Mouse (Mus musculus): Measurements from ENCODE around the gene Myh6.

Gene Myh6

DNA sequence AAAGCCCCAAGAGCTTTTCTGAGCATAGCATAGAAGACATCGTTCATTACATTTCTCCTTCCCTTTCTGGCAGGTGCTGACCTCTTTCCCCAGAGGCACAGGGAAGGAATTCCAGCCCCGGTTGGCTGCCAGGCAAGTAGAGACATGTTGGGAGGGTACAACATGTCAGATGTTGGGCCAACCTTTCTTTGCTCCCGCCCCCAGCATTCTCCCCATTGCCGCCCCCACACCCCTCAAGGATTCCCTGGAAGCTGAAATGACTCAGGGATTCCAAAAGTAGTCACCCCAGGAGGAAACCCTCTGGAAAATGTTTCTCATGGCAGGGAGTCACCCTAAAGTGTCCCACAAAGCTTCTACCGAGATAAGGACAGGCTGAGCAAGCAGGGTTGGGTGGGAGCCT, 36.9 kb downstream of the Myh6 start:
- no peak for DNase-seq

DNA sequence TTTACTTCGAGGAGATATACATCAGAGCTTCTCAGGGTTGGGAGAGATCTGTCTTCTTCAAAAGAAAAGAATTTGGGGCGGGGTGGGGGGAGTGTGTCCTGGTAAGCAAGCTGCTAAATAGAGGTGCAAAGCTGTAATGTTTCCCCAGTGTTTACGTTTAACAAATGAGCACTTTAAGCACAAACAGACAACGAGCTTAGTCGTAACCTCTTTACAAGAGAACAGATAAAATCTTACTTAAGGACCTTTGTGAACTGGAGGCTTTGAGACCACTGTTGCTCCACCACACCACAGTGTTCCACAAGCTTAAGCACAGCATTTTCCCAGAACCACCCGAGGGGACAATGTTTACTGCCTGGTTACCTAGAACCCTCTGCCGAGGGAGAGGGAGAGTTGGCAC, 39.4 kb downstream of the Myh6 start:
- peak; percentile 29 for DNase-seq

DNA sequence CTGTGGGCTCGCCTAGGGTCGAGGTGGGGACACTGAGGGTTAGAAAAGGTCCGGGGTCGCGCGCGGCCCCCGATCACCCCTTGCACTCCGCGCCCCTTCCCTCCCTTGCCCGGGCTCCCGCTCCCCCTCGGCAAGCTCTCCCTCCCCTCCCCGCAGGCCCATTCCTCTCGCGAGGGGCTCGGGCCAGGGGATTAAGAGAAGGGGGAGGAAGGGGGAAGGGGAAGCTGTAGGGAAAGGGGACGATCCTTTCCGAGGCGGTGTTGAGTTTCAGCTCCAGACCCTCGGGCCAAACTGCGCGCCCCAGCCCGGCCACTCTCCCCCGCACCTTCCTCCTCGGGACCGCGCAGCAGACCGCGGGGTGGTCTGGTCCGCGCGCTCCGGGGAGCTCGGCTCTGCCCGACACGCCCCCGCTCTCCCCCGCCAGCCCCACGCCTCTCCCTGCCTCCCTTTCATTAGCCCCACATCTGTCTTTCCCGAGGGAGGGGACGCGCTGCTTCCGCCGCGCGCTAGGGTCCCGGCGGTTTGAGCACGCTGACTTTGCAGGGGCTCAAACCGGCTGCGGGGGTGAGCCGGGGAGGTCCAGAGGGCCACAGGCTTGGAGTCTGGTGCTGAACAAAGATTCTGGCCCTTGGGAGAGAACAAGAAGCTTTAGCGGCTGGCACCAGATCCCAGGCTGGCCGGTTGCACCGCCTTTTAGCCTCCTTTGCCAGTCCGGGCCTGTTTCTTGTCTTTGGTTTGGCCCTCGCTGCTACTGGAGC, 40.1 kb downstream of the Myh6 start:
- peak; percentile 93 for DNase-seq

GRCm38 (mm10) chr14:54925349-54926342, 41.1 kb downstream of the Myh6 start, which contains the start of gene Efs:
Efs (minus strand) TSS chr14:54926126.
- DNase-seq = peak; percentile 82

DNA sequence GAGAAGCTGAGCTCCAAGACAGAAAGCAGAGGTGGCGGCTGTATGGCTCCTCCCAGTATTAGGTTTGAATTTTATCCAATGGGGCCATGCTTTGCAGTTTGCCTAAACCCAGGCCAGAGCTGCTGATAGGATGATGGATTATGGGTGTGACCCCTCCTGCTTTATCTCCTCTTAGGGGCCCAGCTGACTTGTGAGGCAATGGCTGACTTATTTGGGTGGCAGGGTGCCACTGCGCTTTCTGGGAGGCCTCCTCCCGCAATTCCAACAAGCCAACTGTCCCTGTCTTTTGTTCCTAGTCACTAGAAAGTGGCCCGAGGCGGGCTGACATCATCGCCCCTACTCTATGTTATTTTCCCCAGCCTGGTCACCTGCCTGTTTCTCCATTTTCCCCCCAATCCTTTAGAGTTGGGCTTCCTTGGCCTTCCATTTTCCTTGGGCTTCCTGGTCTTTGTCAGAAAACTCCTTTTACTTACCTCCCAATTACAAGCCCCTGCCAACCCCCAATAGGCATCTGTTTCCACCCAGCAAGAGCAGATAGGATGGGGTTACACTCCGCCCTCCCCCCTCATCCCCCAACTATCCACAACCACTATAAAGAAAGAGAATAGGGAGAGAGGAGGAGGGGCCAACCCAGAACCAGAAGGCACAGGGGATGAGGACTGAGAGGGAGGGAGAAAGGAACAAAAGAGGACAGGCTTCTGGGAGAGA, 41.9 kb downstream of the Myh6 start:
- peak; percentile 79 for DNase-seq

DNA sequence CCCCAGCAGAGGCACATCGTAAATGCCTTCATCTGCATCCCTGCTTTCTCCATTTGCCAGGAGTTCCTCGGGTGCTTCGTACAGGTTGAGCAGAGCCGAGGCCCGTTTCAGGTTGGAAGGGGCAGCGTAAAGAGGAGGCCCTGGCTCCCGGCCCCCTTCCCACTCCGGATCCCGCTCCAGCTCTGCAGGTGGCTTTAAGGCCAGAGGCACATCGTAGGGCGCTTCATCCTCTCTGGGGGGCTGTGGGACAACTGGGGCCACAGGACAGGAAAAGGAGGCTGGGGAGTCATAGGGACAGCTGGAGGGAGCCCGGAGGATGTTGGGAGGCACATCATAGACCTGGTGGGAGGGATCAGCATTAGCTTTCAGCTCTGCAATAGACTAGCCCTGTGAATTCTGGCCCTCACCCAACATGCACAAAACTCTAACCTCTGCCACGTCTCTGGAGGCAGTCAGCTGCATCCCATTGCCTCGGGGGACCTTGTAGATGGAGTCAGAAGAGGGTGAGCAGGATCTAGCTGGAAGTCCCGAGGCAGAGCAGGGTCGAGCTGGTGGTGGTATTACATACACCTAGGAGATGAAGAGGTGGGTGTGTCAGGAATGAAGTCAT, 46.5 kb downstream of the Myh6 start:
- no peak for DNase-seq

- DNase-seq = no peak
Measured at GRCm38 (mm10) chr14:54913343-54913742, 53.4 kb downstream of the Myh6 start.

GRCm38 (mm10) chr14:54912886-54913285, 53.8 kb downstream of the Myh6 start, which contains the start of gene Slc22a17:
Slc22a17 (minus strand) TSS chr14:54913132.
- peak; percentile 91 for DNase-seq

DNA sequence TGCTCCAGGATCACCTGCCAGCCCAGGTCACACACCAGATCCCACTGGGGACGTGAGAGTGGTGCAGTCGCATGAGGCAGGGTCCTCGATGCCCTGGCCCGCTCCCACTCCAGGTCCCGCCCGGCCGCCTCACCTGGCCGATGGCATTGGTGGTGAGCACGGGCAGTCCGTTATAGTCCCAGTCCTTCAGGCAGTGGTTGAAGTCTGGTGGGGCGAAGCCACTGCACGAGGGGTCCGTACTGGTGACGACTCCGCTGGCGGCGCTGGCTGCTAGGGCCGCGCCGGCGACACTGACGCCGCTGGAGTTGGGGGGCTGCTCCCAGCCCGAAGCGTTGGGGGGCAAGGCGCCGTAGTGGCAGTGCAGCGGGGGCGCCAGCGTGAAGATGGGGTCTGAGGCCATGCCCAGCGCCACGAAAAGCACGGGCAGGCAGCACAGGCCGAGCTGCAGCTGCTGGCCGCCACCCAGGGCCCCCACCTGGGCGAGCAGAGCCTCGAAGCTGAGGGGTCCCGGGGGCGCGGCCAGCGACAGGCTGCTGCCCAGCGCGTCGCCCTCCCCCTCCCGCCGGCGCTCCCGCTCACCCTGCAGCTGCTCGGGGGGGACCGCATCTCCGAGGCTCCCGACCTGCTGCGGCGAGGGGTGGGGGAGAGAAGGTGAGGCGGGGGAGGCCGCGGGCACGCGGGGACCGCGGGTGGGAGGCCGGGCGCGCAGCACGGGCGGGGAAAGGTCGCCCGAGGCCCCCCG, 54.4 kb downstream of the Myh6 start:
- DNase-seq = peak; percentile 57

- no peak for DNase-seq
Measured at GRCm38 (mm10) chr14:54908682-54909081, 58.0 kb downstream of the Myh6 start.

GRCm38 (mm10) chr14:54903641-54904040, 63.1 kb downstream of the Myh6 start:
- no peak for DNase-seq

DNA sequence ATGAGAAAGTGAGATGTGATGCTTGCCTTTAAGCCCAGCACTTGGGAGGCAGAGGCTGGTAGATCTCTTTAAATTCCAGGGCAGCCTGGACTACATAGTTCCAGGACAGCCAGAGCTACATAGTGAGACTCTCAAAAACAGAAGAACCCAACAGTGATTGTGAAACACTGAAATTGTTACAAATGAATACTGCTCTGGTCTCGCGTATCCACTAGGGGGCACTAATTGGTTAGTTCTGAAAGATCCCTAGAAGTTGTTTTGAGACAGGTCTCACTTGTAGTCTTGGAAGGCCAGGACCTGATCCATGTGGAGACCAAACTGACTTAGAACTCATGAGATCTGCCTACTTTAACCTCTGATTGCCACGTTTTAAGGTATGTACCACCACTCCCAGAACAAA, 66.3 kb downstream of the Myh6 start:
- DNase-seq = peak; percentile 89

- no peak for DNase-seq
Measured at GRCm38 (mm10) chr14:54897445-54897844, 69.3 kb downstream of the Myh6 start.

DNA sequence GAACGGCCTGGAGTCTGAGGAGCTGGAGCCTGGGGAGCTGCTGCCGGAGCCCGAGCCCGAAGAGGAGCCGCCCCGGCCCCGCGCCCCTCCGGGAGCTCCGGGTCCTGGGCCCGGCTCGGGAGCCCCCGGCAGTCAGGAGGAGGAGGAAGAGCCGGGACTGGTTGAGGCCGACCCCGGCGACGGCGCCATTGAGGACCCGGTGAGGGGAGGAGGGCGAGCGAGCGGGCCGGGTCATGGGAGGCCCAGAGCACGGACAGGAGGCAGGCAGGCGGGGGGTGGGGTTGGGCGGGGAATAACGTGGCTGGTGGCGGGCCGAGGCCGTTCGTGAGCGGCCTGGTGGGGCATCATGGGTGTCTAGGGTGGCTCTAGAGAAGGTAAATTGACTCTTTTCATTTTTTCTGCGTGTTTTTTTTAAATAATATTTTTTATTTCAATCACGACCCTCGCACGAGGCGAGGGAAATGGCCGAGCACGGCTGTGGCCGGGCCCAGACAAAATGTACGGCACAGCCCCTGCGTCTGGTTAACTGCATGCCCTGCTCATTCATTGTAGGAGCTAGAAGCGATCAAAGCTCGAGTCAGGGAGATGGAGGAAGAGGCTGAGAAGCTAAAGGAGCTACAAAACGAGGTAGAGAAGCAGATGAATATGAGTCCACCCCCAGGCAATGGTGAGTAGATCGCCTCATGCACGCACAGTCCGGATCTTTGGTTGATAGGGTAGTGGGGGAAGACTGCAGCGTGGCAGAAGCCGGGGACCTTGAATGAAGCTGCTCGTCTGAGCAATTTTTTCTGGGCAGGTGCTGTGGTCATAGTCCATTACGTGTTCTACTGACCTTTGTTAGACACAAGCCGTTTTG, 72.2 kb downstream of the Myh6 start:
- peak; percentile 57 for DNase-seq

- DNase-seq = peak; percentile 98
Measured at GRCm38 (mm10) chr14:54893651-54894181, 73.0 kb downstream of the Myh6 start.

DNA sequence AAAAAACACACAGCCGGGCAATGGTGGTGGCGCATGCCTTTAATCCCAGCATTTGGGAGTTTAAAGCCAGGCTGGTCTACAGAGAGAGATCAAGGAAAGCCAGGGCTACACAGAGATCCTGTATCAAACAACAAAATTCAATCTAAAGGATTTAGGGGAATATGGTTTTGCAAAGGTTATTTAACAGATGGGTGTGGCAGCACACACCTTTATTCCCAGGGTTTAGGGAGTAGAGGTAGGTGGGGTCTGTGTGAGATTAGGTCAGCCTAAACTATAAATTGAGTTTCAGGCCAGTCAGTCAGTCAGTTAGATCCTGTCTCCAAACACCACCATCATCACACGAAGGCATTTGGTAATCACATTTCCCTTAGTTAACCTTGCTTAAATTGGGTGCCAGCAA, 74.5 kb downstream of the Myh6 start, which contains the start of gene Pabpn1:
Gene Pabpn1, plus strand, starts transcription at position 301 of the 400 bp plus-strand sequence.
- DNase-seq = no peak

Measured in embryo, embryonic 11 days (tissue).